In genomic region chr17:6019776-6020175, GRCm38 (mm10) we compare ENCODE assay signal across 8 mouse cellular contexts. TPM values are rescaled to one million over a fixed set of nuclear protein-coding genes. Genes with fewer than 3 reads are reported as not detected.
DNase-seq lines count a peak whose midpoint lies in the region; ATAC-seq and TF ChIP-seq lines count a peak whose summit lies in the region.

No protein-coding gene starts in this region.

- intact Hi-C loops in gastrocnemius, postnatal 36 days (cut with DNase I), result loop anchor here (10.0 kb wide), 1 partner anchor 225 kb away; no protein-coding TSS in a partner anchor

- peak; percentile 81 for TF ChIP-seq CTCF in midbrain, postnatal 0 days (IDR thresholded peaks at IDR 0.05)
- TF ChIP-seq CTCF in lung, embryonic 14.5 days (IDR thresholded peaks at IDR 0.05; ENCODE audit: low read depth), result peak; percentile 87

- H3K36me3 ChIP-seq in midbrain, postnatal 0 days (ENCODE audit: insufficient read depth, low read length), result no peaks in the 10 kb centered on the region
- H3K36me3 ChIP-seq in midbrain, embryonic 16.5 days (ENCODE audit: control insufficient read depth, insufficient read depth, low read length), result no peaks in the 10 kb centered on the region
- no peaks in the 10 kb centered on the region for H3K36me3 ChIP-seq in lung, embryonic 14.5 days (ENCODE audit: insufficient read depth)

- no peak overlapping the region for H3K4me2 ChIP-seq in midbrain, postnatal 0 days (ENCODE audit: low read depth, low read length, poor library complexity, severe bottlenecking)
- no peak overlapping the region for H3K4me2 ChIP-seq in midbrain, embryonic 16.5 days (ENCODE audit: low read length)
- no peak overlapping the region for H3K4me2 ChIP-seq in lung, embryonic 14.5 days

- WGBS in midbrain, postnatal 0 days, result 73% methylated on average over 2 of the region's 2 CpGs
- WGBS in midbrain, embryonic 16.5 days, result 65% methylated on average over 2 of the region's 2 CpGs
- WGBS in lung, embryonic 14.5 days, result 57% methylated on average over 2 of the region's 2 CpGs

- H3K27me3 ChIP-seq in midbrain, postnatal 0 days (ENCODE audit: insufficient read depth, low read length), result no peaks in the 10 kb centered on the region
- H3K27me3 ChIP-seq in midbrain, embryonic 16.5 days (ENCODE audit: control insufficient read depth, insufficient read depth, low read depth, low read length), result no peaks in the 10 kb centered on the region
- no peaks in the 10 kb centered on the region for H3K27me3 ChIP-seq in lung, embryonic 14.5 days (ENCODE audit: insufficient read depth, low read length)

- DNase-seq in frontal cortex, postnatal 10 days (ENCODE audit: low spot score in 2 of 2), result no peak
- peak; percentile 56 for DNase-seq in midbrain, postnatal 0 days (ENCODE audit: low spot score)
- DNase-seq in cerebellum, adult 8-10 months, result peak; percentile 60
- DNase-seq in lung, embryonic 14.5 days, result peak; percentile 60
- no peak for DNase-seq in right cerebral cortex, postnatal 25 days
- DNase-seq in gastrocnemius, postnatal 36 days, result no peak

- H3K9me3 ChIP-seq in midbrain, postnatal 0 days (ENCODE audit: low read length), result no peaks in the 10 kb centered on the region
- no peaks in the 10 kb centered on the region for H3K9me3 ChIP-seq in midbrain, embryonic 16.5 days (replicated peaks; ENCODE audit: control insufficient read depth, low read length, poor library complexity, severe bottlenecking)
- no peaks in the 10 kb centered on the region for H3K9me3 ChIP-seq in lung, embryonic 14.5 days (ENCODE audit: low read depth, low read length)

- no peak overlapping the region for H3K27ac ChIP-seq in midbrain, postnatal 0 days (ENCODE audit: low read depth, low read length)
- no peak overlapping the region for H3K27ac ChIP-seq in midbrain, embryonic 16.5 days (ENCODE audit: low read length)
- H3K27ac ChIP-seq in lung, embryonic 14.5 days (ENCODE audit: low read depth), result no peak overlapping the region

- no peak overlapping the region for H3K4me3 ChIP-seq in midbrain, postnatal 0 days (ENCODE audit: low read depth, low read length)
- H3K4me3 ChIP-seq in midbrain, embryonic 16.5 days (ENCODE audit: low read depth, low read length), result no peak overlapping the region
- H3K4me3 ChIP-seq in lung, embryonic 14.5 days (ENCODE audit: low read depth, low read length), result no peak overlapping the region

- no peaks in the 10 kb centered on the region for H3K4me1 ChIP-seq in midbrain, postnatal 0 days (ENCODE audit: insufficient read depth, low read length)
- H3K4me1 ChIP-seq in midbrain, embryonic 16.5 days (ENCODE audit: control insufficient read depth, insufficient read depth, low read length), result 0 out of 2 replicates have a peak, but pooled peaks cover 7% of the 10 kb centered on the region
- no peaks in the 10 kb centered on the region for H3K4me1 ChIP-seq in lung, embryonic 14.5 days (ENCODE audit: insufficient read depth)

- ATAC-seq in frontal cortex, adult (ENCODE audit: low TSS enrichment), result 0 out of 2 replicates have a peak, but pooled peaks have one; percentile 25
- ATAC-seq in midbrain, postnatal 0 days (ENCODE audit: low FRiP score), result no peak
- ATAC-seq in midbrain, embryonic 16.5 days, result no peak
- ATAC-seq in lung, embryonic 14.5 days (ENCODE audit: insufficient read depth), result no peak

- no peak overlapping the region for H3K9ac ChIP-seq in midbrain, postnatal 0 days (replicated peaks; ENCODE audit: low read length, poor library complexity, severe bottlenecking)
- no peak overlapping the region for H3K9ac ChIP-seq in midbrain, embryonic 16.5 days (ENCODE audit: low read depth, low read length)
- H3K9ac ChIP-seq in lung, embryonic 14.5 days, result no peak overlapping the region

RNA-seq across cellular contexts. Expression of gene Serac1, which starts 59.8 kb away (rescaled TPM):
- total RNA-seq in midbrain, postnatal 0 days (2014; rRNA removed), result 14.3 and 22.3 TPM in 2 replicates
- 6.7 and 6.8 TPM in 2 replicates for polyA plus RNA-seq in midbrain, postnatal 0 days (2015; fragmentation: Nextera tagmentation; extraction: Ambion mirVana)
- polyA plus RNA-seq in midbrain, embryonic 16.5 days (2015; fragmentation: Nextera tagmentation; extraction: Ambion mirVana), result 12.6 and 13.7 TPM in 2 replicates
- polyA plus RNA-seq in lung, embryonic 14.5 days (2014; fragmentation: Nextera tagmentation; extraction: Ambion mirVana), result 4.7 and 4.8 TPM in 2 replicates
- total RNA-seq in gastrocnemius, postnatal 36 days (2021), result 1 to 10 TPM; 4.5 to 5.2 TPM

RNA-seq across cellular contexts. Expression of gene Gtf2h5, which starts 59.8 kb away (rescaled TPM):
- total RNA-seq in midbrain, postnatal 0 days (2014; rRNA removed), result 48.7 and 68.7 TPM in 2 replicates
- 236 and 243 TPM in 2 replicates for polyA plus RNA-seq in midbrain, postnatal 0 days (2015; fragmentation: Nextera tagmentation; extraction: Ambion mirVana)
- 198 and 214 TPM in 2 replicates for polyA plus RNA-seq in midbrain, embryonic 16.5 days (2015; fragmentation: Nextera tagmentation; extraction: Ambion mirVana)
- 183 and 184 TPM in 2 replicates for polyA plus RNA-seq in lung, embryonic 14.5 days (2014; fragmentation: Nextera tagmentation; extraction: Ambion mirVana)
- 10 to 100 TPM; 43.0 to 46.0 TPM for total RNA-seq in gastrocnemius, postnatal 36 days (2021)

Comparison
In these comparisons a context has a peak if more than half of its experiments do, and no peak if none do; other contexts are left out.
1. DNase-seq: peak in midbrain, postnatal 0 days (single experiment), cerebellum, adult 8-10 months (single experiment) and lung, embryonic 14.5 days (single experiment); none in frontal cortex, postnatal 10 days (0 of 2), right cerebral cortex, postnatal 25 days (single experiment) and gastrocnemius, postnatal 36 days (0 of 2).